Mouse (Mus musculus): Measurements from ENCODE around the gene Dda1.

Gene Dda1

DNA sequence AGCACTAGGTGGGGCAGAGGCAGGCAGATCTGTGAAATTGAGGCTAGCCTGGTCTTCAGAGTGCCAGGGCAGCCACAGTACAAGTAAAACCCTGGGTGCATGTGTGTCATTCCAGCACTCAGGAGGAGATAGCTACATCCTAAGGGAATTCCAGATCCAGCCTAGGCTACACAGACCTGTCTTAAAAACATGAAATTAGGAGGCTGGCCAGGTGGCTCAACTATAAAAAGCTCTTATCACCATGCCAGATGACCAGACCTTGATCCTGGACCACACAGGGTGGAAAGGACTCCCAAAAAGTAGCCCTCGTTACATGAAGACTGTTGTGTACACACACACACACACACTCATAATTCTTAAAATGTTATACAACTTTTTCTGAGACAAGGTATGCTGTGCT is 998 bp upstream of the Dda1 start:
- no peak for DNase-seq (ENCODE audit: low read depth in 1 of 2, low spot score in 2 of 2)

DNA sequence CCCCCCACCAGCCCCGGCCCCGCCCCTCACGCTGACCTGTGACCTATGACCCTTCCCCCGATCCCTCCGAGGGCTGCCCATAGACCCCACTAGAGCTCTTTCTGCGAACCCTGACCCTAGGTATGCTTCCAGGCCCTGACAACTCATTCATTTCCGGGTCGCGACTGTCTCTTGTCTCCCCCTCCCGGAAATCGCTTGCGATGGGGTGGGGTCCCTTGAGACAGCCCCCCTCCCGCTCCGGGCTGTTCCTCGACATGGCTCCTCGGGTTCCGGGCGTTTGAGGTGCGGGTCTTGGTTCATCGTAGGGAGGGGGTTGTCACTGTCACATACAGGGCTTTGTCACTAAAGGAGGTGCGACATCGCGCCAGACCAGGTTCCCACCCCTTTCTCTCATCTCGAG is 412 bp downstream of the Dda1 start:
- no peak for DNase-seq (ENCODE audit: low read depth in 1 of 2, low spot score in 2 of 2)

DNA sequence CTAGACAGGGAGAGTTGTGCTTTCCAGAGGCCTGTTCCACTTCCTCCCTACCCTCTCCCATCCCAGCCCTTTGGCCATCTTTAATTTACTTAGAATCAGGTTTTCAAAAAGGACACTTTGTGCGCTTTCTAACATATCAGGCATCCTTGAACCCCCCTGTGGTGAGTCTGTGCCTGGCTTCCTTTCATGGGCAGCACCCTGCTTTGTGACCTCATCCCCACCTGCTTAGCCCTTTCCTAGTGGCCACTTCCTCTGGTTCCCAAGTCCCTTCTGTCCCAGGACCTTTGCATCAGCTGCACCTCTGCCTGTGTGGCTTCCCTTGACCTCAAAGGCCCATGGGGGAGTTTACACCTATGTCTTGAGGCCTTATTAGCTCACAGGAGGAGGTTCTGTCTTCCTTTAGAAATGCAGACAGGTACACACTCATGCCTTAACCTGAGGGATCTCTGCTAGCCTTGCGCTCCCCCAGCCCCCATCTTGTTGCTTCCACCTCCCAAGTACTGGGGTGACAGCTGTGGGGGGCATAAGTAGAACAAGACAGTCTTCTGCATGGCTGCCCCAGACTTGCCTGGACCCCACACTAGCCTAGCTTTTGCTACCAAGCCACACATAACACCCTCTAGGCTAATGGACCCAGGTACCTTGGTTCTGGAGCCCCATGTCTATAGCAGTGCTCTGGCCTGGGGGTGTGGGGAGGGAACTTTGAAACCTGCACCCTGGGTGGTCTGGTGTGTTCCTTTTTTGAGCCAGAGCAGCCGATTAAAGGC is 1.3 kb downstream of the Dda1 start:
- DNase-seq (ENCODE audit: low read depth in 1 of 2, low spot score in 2 of 2), result no peak

DNA sequence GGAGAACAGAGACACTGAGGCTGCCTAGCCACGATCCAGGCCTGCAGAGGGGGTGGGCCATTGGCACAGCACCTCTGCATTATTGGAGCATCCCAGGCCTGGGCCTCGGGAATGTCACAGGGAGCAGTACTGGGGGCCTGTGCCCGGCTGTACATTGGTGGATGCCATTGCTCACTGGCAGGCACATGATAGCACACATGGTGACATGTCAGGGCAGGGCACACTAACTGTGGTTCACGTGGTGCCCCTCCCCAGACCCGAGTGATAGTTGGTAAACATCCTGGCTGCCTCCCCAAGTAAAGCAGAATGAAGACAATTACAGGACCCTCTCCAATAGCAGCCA is 1.9 kb downstream of the Dda1 start:
- no peak for DNase-seq (ENCODE audit: low read depth in 1 of 2, low spot score in 2 of 2)

DNA sequence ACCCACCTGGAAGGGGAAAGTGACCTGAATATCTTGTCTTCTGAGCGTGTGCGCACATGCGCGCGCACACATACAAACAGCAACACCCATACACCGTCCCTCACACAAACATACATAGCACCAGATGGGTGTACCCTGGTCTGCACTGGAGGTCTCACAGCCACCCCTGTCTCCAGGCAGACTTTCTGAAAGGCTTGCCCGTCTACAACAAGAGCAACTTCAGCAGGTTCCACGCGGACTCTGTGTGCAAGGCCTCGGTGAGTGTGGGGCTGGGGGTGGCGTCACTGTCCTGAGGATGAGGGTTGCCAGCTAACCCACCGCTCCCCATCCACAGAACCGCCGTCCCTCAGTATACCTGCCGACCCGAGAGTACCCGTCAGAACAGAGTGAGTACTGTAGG is 2.9 kb downstream of the Dda1 start:
- DNase-seq (ENCODE audit: low read depth in 1 of 2, low spot score in 2 of 2), result no peak

DNA sequence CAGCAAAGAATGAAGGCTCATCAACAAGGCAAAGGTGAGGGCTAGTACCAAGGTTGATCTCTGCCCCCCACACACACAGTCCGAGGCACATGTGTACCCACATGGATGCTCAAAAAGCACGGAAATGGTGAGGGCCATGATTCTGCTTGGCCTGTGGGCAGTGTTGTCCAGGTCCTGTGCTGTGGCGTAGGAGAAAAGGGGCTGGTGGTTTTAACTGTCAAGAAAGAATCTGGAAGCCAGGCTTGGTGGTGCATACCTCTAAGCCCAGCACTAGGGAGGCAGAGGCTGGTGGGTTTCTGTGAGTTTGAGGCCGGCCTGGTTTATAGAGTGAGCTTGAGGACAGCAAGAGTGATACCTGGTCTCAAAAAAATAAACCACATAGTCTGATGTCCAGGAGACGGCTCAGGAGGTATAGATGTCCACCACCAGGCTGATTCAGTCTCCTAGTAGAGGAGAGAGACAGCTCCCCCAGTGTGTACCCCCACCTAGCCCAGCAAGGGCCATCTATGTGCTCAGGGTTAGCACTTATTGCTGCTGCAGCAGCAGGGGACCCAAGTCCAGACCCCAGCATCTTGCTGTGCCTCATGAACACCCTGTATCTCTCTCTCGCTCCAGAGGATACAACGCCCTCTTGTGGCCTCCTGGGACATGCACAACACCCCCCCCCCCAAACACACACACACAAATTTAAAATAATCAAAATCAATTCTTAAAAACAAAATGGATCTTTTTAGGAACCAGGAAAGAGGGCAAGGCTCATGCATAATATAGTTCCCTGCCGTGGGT is 3.8 kb downstream of the Dda1 start:
- no peak for DNase-seq (ENCODE audit: low read depth in 1 of 2, low spot score in 2 of 2)

DNA sequence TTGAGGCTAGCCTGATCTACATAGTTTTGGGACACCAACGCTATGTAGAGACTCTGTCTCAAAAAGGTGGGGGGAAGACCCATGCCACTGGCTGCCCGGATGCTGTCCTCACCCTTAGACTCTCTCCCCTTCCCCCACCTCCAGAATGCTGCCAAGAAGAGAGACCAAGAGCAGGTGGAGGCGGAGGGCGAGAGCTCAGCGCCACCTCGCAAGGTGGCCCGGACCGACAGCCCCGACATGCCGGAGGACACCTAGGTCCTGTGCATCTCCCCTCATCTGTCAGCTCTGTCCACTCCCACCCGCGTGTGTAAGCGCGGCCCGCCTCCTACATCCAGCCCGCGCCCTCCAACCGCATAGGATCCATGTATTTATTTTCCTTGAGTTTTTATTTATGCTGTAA is 5.3 kb downstream of the Dda1 start:
- DNase-seq (ENCODE audit: low read depth in 1 of 2, low spot score in 2 of 2), result no peak

DNA sequence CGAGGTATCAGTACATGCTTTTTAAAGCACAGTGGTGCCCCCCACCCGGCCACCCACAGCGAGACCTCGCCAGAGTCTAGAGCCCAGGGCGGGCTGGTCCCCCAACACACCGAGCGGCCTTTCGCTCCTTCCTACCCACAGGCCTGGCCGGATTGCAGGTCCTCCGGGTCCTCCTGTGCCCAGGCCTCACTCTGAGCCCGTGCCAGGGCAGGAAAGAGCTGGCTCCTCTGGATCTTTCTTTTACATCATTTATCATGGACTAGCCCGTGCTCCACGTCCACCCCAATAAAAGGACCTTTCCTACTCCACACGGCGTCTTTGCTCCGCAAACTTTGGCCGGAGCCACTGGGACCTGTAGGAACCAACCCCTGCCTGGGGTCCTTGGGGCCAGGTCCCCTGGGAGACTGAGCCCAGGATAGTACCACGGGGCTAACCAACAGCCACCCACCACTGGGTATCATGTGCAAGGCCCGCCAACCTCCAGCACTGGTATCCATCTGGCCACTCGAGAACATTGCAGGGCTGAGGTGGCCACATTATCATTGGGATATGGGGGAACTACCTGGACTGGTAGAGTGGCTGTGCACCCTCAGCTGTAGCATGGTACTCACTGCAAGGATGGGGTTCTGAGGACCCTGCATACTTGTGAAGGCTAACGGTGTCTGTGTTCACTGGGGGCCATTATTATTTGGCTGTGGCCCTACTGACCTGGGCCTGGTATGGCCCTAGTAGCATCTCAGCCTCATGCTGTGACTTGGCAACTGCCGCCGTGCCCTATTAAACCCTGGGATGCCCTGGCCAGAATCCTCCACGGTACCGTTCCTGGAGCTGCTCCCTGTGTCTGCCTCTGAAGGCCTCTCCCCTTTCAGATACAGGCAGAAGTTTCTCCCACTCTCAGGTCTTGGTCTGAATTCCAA is 6.0 kb downstream of the Dda1 start:
- no peak for DNase-seq (ENCODE audit: low read depth in 1 of 2, low spot score in 2 of 2)

DNA sequence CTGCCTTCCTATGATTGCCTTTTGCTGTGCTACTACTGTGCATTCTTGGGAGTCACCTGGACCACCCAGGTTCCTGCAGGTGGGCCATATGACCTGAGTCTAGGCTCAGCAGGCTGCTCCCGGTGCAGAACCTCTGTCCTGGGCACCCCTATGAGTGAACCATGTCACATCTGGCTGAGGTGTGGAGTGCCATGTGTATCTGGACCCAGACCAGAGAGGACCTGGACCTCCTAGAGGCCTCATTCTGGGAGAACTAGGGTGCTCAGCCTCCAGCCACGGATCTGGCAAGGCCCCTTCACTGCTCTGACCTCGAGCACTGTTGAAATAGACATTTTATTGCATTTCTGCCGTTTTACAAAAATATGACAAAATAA is 6.7 kb downstream of the Dda1 start:
- DNase-seq (ENCODE audit: low read depth in 1 of 2, low spot score in 2 of 2), result no peak

DNA sequence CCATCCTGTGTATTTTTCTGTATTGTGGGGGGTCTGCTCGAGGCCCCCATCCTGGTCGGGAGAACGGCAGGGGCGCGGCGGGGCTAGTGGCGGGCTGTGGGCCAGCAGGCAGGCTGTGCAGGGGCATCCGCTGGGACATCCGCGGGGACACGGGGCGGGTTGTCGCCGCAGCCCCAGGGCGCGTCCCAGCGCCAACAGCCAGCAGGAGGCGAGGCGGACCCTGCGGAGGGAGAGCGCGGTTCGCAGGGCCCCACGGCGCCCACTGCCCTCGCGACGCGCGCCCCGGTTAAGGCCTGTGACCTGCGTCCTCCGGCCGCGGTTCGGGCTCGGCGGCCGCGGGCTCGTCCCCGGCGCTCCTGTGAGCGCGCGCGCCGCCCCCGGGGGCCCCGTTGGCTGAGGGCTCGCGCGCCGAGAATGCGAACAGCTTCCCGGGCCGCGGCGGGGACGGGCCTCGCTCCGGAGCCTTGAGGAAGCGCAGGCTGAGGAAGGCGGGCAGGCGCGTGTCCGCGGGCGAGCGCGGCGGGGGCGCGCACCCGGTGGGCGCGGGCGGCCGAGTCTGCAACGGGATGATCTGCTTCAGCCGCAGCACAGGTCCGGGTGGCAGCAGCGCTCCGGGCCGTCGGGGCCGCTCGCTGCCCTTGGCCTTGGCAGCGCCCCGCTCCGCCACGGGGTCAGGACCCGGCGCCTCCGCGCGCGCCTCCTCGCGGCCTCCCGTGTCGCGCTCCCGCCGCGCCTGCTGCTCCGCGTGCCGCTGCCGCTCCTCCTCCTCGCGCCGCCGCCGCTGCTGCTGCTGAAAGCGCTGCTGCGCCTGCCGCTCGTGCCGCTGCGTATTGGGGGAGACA is 7.3 kb downstream of the Dda1 start:
- DNase-seq (ENCODE audit: low read depth in 1 of 2, low spot score in 2 of 2), result peak in 1 of 2 experiments; percentile 53

DNA sequence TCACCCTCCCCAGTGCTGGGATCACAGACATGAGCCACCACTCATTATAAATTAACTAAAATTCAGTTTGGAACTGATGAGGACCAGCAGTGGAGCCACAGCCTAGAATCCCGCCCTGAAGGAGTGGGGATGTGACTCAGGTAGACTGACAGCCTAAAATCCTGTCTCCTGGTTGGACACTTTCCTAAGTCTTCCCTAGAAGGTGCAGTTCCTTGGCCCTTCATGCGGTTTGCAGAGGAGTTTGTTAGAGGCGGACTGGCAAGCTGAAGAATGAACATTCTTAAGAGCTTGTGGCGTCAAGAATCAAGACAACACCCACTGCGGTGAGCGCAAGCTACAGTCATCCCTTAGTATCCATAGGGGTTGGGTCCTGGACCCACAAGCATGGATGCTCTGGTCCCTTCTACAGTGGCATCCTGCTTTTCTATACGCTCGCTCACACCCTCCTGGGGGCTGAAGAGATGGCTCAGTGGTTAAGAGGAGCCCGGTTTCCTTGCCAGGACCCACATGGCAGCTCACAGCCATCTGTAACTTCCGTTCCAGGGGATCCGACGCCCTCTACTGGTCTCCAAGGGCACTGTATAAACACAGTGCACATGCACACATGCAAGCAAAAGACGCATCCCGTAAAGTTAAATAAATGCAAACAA is 8.3 kb downstream of the Dda1 start:
- no peak for DNase-seq (ENCODE audit: low read depth in 1 of 2, low spot score in 2 of 2)

DNA sequence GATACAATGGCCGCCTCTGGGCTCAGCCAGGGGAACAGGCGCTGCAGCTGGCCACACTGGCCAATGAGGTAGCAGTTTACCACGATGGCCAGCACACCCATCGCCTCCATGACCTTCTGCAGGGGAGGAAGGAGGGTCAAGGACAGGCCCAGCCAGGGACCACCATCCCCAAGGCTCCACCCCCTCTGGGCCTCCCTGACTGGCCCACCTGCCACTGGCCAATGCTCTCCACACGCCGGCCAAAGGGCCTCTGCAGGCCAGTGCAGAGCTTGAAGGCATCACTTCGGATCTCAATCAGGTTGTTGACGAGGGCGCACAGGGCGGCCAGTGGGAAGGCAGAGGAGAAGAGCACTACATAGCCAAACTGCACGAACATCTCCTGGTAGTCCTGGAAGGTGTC is 9.9 kb downstream of the Dda1 start:
- no peak for DNase-seq (ENCODE audit: low read depth in 1 of 2, low spot score in 2 of 2)

DNA sequence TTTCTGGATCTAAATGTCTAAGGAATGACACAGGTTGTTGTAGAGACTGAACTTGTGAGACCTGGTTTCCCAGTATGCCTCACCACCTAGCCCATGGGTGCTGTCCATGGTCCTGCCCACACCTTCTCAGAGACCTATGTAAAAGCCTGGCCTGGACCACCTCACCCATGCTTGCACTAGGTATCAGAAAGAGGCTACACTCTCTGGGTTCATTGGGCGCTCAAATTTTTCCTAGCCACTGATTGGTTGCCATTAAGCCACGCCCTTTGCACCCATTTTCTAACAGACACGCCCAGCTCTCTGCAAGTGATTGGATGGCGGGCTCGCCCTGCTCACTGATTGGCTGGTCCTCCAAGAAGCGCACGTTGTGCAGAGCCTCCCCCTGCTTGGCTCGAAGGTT is 14.9 kb downstream of the Dda1 start:
- DNase-seq (ENCODE audit: low read depth in 1 of 2, low spot score in 2 of 2), result no peak

DNA sequence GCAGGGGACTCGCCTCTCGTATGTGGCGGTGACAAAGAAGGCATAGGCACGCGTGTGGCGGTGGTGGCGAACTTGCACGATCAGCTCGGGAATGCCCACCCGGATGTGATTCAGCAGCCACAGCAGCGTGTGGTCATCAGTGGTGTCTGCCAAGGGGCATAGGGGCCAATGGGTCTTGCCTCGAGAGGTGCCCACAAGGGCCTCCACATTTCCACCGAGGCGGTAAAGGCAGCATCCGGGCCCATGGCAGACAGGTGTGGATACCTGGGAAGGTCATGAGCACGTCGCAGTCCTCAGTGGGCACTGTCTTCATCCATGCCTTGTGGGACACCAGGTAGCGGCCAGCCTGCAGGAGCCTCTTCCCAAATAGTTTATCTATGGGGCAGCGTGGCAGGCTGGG is 15.7 kb downstream of the Dda1 start:
- DNase-seq (ENCODE audit: low read depth in 1 of 2, low spot score in 2 of 2), result no peak

DNA sequence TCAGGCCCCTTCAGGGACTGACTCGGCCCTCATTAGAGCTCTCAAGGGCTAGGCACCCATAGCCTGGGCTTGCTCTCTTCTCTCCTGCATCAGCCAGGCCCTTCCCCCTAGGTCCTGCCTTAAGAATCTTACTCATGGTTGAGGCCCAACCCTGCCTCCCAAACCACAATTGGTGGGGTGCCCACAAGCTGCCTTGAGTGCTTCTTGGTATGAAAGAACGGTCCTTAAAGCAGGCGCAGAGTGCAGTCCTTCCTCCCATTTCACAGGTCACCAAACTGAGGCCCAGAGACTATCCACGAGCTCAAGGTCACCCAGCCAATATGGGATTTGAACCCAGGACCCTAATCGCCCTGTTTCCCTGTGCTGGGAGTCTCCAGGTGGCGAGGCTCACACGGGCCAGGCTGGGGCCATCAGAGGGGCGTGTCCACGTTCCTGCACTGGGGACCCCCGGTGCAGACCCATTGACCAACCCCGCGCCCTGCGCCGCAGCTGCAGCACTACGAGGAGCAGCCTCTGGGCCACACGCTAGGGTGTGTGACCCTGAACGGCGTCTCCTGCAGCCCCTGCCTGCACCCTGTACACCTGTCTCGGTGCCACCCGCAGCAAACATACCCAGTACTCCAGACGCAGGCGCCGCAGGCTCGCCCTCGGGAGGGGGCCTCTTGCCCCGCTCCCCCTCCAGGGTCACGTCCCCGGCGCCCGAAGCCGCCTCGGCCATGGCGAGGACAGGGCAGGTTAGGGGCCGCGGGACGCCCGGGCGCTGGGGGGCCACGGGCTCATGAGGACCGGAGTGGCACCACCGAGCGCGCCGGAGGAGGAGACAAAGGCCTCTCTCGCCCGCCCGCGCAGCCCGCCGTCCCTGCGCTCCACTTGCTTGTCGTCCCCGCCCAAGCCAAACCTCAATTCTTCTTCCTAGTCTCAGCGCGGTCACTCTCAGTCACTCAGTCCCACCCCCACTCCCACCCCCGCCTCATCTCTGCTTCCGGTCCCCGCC is 16.4 kb downstream of the Dda1 start, which contains the start of gene Ano8:
TSS of gene Ano8 (minus strand) at position 822 of the 994 bp plus-strand sequence.
- DNase-seq (ENCODE audit: low read depth in 1 of 2, low spot score in 2 of 2), result peak in 1 of 2 experiments; percentile 54

DNA sequence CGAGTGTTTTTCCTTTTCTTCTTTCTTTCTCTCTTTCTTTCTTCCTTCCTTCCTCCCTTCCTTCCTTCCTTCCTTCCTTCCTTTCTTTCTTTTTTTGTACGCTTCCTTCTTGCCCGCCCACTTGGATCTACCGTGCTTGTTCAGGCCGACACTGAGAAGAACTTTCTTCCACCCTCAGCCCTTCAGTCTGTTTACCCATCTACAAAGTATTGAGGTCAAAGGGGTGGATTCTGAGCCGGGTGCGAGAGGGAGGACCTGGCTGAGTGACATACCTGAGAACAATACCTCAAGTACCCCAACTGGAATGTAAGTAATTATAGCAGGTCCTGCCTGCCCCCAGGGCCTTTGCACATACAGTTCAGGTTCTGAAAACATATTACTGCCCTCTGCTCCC is 17.1 kb downstream of the Dda1 start:
- DNase-seq (ENCODE audit: low read depth in 1 of 2, low spot score in 2 of 2), result no peak

DNA sequence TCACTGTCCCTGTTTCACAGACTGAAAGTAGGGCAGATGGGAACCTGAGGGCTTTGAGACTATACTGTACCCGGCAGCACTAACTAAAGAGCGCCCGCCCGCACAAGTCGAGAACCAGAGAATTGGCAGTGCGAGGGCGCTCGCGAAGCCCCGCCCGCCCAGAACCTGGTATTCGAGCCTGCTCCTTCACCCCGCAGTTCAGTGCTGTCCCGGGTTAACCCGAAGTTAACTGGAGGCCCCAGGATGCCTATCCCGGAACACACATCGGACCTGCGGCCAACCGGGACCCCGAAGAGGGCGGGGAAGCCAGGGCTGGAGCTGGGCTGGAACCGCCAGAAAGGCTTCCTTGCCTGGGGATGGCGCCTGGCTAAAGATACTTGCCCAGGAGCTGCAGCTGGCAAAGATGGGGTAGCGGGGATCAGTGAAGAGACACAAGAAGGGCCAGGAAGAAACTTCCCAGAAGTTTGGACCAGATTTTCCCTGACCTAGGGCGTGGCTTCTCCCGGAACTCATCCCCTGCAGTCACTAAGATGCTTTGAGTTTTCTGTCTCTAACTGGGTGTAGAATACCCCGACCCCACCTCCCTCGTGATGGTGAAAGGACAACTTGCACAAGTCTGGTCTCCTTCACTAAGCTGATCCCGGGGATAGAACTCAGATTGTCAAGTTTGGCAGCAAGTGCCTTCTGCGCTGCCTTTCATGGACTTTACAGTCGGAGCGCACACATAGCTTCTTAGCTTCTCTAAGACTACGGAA is 18.9 kb downstream of the Dda1 start, which contains the start of gene Gtpbp3:
TSS of gene Gtpbp3 (plus strand) at position 413 of the 755 bp plus-strand sequence.
- DNase-seq (ENCODE audit: low read depth in 1 of 2, low spot score in 2 of 2), result peak in 1 of 2 experiments; percentile 47

DNA sequence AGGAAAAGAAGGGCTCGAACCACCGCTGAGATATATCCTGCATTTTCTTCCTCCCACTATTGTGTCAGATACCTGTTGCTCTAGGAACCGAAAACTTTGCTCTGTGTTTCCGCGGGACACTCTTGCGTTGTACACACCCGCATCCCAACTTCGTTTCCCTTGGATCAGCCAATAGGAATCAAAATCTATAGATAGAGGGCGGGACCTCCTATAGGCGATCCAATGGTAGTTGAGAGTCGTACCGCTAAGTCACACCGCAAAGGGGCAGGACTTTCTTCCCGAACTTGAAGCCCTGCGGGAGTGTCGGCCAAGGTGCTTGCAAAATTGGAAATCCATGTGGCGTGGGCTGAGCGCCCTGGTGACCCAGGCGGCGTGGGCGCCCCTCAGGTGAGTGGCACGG is 19.5 kb downstream of the Dda1 start:
- peak; percentile 75 to 84 for DNase-seq (ENCODE audit: low read depth in 1 of 2, low spot score in 2 of 2)

Measured in monocyte, adult 2 months (primary cell).